Mouse (Mus musculus): ENCODE measurements at regions not wholly inside any gene's neighbourhood (a gene's known extent, or its start where the extent isn't known, plus 50 kb on each side); places are given as distances from the start of the nearest gene placed in this dataset.

GRCm38 (mm10) chr3:120732391-120732790, 439.1 kb downstream of the Rwdd3 start:
- peak; percentile 78 for DNase-seq

DNA sequence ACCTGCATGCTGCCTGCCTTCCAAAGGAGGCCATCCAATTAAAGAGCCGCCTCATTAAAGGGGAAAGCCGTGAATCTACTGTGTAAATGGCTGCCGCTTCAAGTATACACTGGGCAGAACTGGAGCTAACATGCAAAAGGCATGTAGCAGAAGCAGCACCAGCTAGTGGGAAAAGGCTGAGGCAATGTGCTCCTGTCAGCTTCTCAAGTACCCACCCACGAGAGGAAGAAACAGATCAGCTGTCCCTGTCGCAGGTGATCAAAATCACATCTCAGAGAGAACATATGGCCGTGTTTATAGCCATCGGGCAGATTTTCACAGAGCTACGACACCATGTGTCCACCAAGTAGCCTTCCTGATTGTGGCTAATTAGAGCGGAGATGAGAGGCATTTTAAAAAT, 440.2 kb downstream of the Rwdd3 start:
- peak; percentile 87 for DNase-seq

- no peak for DNase-seq
Measured at GRCm38 (mm10) chr3:120730225-120730624, 441.3 kb downstream of the Rwdd3 start.

GRCm38 (mm10) chr3:120729671-120730070, 441.8 kb downstream of the Rwdd3 start:
- DNase-seq, result no peak

- no peak for DNase-seq
Measured at GRCm38 (mm10) chr3:120685227-120685626, 486.3 kb downstream of the Rwdd3 start.

- DNase-seq, result no peak
Measured at GRCm38 (mm10) chr3:120675906-120676305, 495.6 kb downstream of the Rwdd3 start.

- DNase-seq, result no peak
Measured at GRCm38 (mm10) chr3:120668654-120669053, 502.8 kb downstream of the Rwdd3 start.

DNA sequence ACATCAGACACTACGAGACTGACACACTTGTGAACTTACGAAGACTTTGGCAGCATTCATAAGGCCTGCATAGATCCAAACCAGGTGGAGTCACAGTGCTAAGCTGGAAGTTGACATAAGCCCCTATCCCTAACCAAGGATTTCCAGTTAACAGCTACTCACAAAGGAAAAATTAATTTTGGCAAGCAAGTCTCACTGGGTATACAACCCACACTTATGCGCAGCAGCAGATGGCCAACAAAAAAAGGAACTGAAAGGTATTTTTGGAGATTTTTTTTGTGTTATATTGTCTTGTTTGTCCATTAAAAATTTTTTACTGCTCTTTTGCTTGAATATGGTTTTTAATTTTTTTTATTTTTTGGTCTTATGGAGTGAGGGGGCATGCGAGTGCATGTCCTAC, 509.0 kb downstream of the Rwdd3 start:
- DNase-seq, result no peak

- no peak for DNase-seq
Measured at GRCm38 (mm10) chr3:120660776-120661175, 510.7 kb downstream of the Rwdd3 start.

- DNase-seq, result no peak
Measured at GRCm38 (mm10) chr3:120649047-120649868, 522.2 kb downstream of the Rwdd3 start.

DNA sequence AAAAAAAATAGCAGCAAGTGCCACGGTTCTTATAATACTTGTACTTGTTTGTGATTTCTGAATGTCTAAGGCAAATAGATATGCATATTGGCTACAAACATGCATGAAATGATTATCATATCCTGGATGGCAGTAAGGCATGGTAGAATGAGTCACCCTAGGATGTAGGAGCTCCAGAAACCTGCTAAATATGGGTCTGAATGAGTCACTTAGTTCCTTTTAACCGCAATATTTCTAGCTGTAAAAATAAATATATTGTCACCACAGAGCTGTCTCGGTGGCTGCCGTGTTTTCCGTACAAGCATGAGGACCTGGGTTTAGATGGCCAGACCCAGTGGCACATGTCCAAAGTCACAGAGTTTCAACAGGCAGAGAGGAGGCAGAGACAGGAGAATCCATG, 523.1 kb downstream of the Rwdd3 start:
- DNase-seq, result no peak

DNA sequence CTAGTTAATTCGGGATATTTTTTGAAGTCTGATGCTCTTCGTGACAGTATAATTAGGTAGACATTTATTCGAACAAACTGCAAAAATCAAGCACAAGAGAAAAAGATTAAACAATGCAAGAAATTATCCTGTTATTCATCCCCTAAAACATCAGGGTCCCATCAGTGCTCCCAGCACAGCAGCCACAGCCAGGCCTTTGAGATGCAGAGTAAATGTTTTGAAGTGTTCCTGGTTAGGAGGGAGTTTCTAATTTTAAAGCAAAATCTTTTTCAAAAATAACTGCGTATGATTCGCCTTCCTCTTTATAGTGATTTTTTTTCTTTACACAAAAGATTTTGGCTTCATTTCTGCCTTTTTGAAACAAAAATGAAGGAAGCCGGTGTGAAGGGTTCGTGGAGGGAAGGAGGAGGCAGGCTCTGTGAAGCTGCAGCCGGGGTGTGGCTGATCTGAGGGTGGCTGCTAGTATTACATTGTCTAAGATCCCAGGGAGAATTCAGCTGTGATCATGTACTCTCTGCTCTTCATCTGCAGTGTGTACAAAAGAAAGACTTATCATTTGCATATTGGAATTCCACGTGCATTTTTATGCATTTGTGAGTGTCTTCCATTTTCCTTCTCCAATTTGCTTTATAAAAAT, 534.7 kb downstream of the Rwdd3 start:
- DNase-seq, result no peak

- DNase-seq, result no peak
Measured at GRCm38 (mm10) chr3:120618358-120618757, 553.1 kb downstream of the Rwdd3 start.

- no peak for DNase-seq
Measured at GRCm38 (mm10) chr3:120594226-120594625, 577.3 kb downstream of the Rwdd3 start.

- no peak for DNase-seq
Measured at GRCm38 (mm10) chr3:120591183-120591582, 580.3 kb downstream of the Rwdd3 start.

DNA sequence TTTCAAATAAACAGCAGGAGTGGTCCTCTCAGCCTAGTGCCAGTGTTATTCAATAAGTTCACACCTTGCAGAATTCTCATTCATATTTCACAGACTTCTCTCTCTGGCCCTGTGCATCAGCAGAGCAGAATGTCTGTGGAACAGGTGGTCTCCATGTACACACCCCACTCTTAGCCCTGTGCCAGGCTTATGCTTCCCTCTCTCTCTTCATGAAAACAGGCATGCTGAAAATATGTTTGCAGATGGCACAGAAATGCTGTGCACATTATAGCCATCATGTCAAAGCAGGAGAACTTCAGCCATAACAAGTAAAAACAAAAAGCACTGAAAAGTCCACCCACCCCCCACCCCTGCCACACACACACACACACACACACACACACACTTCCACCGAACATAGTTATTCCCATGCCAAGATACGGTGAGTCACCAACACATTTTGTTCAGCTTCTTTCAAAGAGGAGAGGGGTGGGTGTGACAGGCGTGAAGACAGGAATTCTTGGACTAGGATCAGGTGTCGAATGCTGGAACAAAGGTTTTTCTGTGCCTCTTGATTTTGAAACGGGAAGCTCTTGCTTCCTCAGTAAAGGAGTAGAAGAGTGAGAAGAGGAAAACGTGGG, 600.6 kb downstream of the Rwdd3 start:
- no peak for DNase-seq

GRCm38 (mm10) chr3:120541556-120542476, 629.7 kb downstream of the Rwdd3 start:
- DNase-seq, result no peak

GRCm38 (mm10) chr3:120533901-120534300, 637.6 kb downstream of the Rwdd3 start:
- no peak for DNase-seq

GRCm38 (mm10) chr3:120531880-120532580, 639.5 kb downstream of the Rwdd3 start:
- DNase-seq, result no peak

GRCm38 (mm10) chr3:120511651-120512050, 659.8 kb downstream of the Rwdd3 start:
- no peak for DNase-seq

DNA sequence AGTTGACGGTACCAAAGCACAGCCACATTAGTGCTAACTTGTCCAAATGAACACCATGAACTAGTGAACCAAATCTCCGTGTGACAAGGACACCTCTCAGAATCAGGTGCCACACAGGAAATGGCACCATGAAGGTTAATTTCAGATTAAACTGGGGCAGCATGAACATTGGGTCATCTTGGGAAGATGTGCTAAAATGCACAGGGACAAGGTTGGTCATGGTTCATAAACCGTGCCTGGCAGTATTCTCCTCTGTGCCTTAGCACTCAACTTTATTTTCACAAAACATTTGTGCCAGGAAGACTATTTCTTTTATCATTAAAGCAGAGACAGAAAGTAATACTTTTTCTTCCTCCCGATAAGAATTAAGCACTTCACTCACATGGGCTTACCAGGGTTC, 672.6 kb downstream of the Rwdd3 start:
- no peak for DNase-seq

DNA sequence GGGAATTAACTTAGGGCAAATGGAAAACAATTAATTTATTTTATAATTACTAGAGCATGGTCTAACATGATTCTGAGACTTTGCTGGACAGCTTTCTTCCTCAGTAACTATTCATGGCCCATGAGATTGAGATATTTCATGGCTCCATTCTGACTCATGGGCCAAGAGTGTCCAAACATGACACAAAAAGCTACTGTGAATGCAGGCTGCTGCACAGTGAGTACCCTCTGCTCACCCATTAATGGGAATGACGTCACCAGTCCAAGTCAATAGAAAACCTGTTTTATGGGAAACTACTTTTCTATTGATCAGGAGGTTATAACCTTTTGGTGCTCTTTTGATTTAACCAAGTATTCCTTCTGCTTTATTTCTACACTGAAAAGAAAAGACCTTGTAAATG, 693.6 kb downstream of the Rwdd3 start:
- no peak for DNase-seq
